Mouse (Mus musculus): ENCODE results near the gene Dnaaf2.

GRCm38 (mm10) chr12:69227776-69228466 lies 29.7 kb upstream of the Dnaaf2 start, which contains the start of gene Pole2:
- TF ChIP-seq CTCF (IDR thresholded peaks at IDR 0.05; ENCODE audit: insufficient read depth, low read length) (no peak), POLR2A (IDR thresholded peaks at IDR 0.05; ENCODE audit: borderline replicate concordance, extremely low read depth, low read depth, low read length) (no peak)

All from lung, adult 2 months (tissue).